Comparison of ENCODE assay signal across 30 mouse cellular contexts in the genomic region with DNA sequence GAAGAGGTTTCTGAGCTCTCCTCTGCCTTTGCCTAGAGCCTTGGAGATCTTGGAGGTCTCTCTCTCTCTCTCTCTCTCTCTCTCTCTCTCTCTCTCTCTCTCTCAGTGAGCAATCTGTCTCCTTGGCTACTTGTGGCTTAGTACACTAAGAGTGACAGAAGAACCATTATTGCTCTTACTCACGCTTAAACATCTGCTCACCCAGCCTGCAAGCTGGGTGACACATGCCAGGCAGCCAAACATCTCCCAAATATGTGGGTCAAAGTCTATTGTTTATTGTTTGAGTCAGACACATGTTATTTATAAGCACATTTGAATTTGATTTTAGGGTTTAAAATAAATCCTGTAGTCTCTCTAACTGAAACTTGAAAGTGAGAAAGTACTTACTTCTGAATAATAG.
DNase-seq lines count a peak whose midpoint lies in the region; ATAC-seq and TF ChIP-seq lines count a peak whose summit lies in the region.
"Had no signal": no experiment of that assay in that cellular context is flagged by ENCODE, and none has a peak within 500 bp of the region (broad histone marks: within the 10 kb centered on the region; RNA-seq: fewer than 3 reads in every experiment).

No protein-coding gene starts in this region.

- no peak overlapping the region for H3K4me2 ChIP-seq in forebrain, embryonic 14.5 days (ENCODE audit: low read length)
- no peak overlapping the region for H3K4me2 ChIP-seq in midbrain, embryonic 15.5 days
- H3K4me2 ChIP-seq in forebrain, embryonic 16.5 days (ENCODE audit: low read length) = no peak overlapping the region
- H3K4me2 ChIP-seq: heart, embryonic 13.5 days; hindbrain, embryonic 14.5 days; kidney, embryonic 15.5 days; lung, embryonic 14.5 days; neural tube, embryonic 13.5 days had no signal

- no peak for ATAC-seq in forebrain, embryonic 14.5 days
- ATAC-seq in midbrain, embryonic 15.5 days (replicated peaks) = no peak
- ATAC-seq in forebrain, embryonic 16.5 days = no peak
- ATAC-seq: forebrain, postnatal 0 days; inflammation-experienced regulatory T-cells, adult 6 months had no signal

- H3K9ac ChIP-seq in forebrain, embryonic 14.5 days (ENCODE audit: low read length) = no peak overlapping the region
- H3K9ac ChIP-seq in midbrain, embryonic 15.5 days = no peak overlapping the region
- no peak overlapping the region for H3K9ac ChIP-seq in forebrain, embryonic 16.5 days (replicated peaks; ENCODE audit: low read depth, low read length)
- H3K9ac ChIP-seq: forebrain, postnatal 0 days; heart, embryonic 13.5 days; hindbrain, embryonic 14.5 days; kidney, embryonic 15.5 days; liver, embryonic 14.5 days; lung, embryonic 14.5 days; neural tube, embryonic 13.5 days had no signal

- H3K79me2 ChIP-seq in C2C12 (ENCODE audit: control insufficient read depth, insufficient read depth) = no peaks in the 10 kb centered on the region

- WGBS in forebrain, embryonic 14.5 days = 75% methylated on average over 1 of the region's 1 CpGs
- WGBS in midbrain, embryonic 15.5 days = 67% methylated on average over 1 of the region's 1 CpGs
- WGBS in forebrain, embryonic 16.5 days = 40% methylated on average over 1 of the region's 1 CpGs

- DNase-seq in layer of hippocampus, adult 2 months (ENCODE audit: low spot score in 2 of 2) = peak in 1 of 2 experiments; percentile 15
- DNase-seq in layer of hippocampus, postnatal 25 days (ENCODE audit: extremely low spot score in 1 of 2, low spot score in 1 of 2) = no peak
- peak; percentile 40 for DNase-seq in brain, adult 2 months (ENCODE audit: low read depth, low spot score)
- peak; percentile 54 for DNase-seq in retina, postnatal 1 day
- no peak for DNase-seq in forebrain, embryonic 14.5 days (ENCODE audit: low spot score)
- DNase-seq: B cell, adult 2 months; cerebellum, adult 9-10 months; cerebellum, postnatal 36 days; forebrain, postnatal 0 days; gastrocnemius, postnatal 10 days; heart, postnatal 10 days; kidney, adult 11 months; kidney, postnatal 25 days; liver; lung, embryonic 14.5 days; lung, postnatal 14 days; spleen, adult 18-20 months; thymus, adult 18-20 months; thymus, postnatal 25 days had no signal

- H3K27me3 ChIP-seq in C2C12 (ENCODE audit: control insufficient read depth, insufficient read depth, insufficient read length) = no peaks in the 10 kb centered on the region
- H3K27me3 ChIP-seq in forebrain, embryonic 14.5 days (replicated peaks; ENCODE audit: control insufficient read depth, insufficient read depth, low read length) = no peaks in the 10 kb centered on the region
- H3K27me3 ChIP-seq in midbrain, embryonic 15.5 days (replicated peaks) = no peaks in the 10 kb centered on the region
- H3K27me3 ChIP-seq in forebrain, embryonic 16.5 days (replicated peaks; ENCODE audit: control insufficient read depth, insufficient read depth, low read length) = no peaks in the 10 kb centered on the region
- H3K27me3 ChIP-seq: CH12.LX; heart, embryonic 13.5 days; kidney, embryonic 15.5 days; neural tube, embryonic 13.5 days had no signal

- no peaks in the 10 kb centered on the region for H3K79me3 ChIP-seq in C2C12 (ENCODE audit: low read depth)

- TF ChIP-seq CTCF in layer of hippocampus, adult 2 months (conservative IDR thresholded peaks at IDR 0.05) = no peak
- TF ChIP-seq CTCF in C2C12 (IDR thresholded peaks at IDR 0.05; ENCODE audit: control insufficient read depth, insufficient read depth, insufficient read length) = no peak

- 0 out of 2 replicates have a peak overlapping the region, but pooled peaks have one; percentile 10 for H3K27ac ChIP-seq in layer of hippocampus, adult 2 months
- no peak overlapping the region for H3K27ac ChIP-seq in forebrain, embryonic 14.5 days (ENCODE audit: low read depth, low read length)
- no peak overlapping the region for H3K27ac ChIP-seq in midbrain, embryonic 15.5 days
- no peak overlapping the region for H3K27ac ChIP-seq in forebrain, embryonic 16.5 days (ENCODE audit: low read length)
- H3K27ac ChIP-seq: heart, embryonic 13.5 days; hindbrain, embryonic 14.5 days; kidney, embryonic 15.5 days; liver, embryonic 14.5 days; midbrain, embryonic 10.5 days; neural tube, embryonic 13.5 days had no signal

- H3K4me3 ChIP-seq in layer of hippocampus, adult 2 months = no peak overlapping the region
- no peak overlapping the region for H3K4me3 ChIP-seq in C2C12 (ENCODE audit: insufficient read depth, poor library complexity, severe bottlenecking)
- no peak overlapping the region for H3K4me3 ChIP-seq in forebrain, embryonic 14.5 days (ENCODE audit: low read depth, low read length)
- no peak overlapping the region for H3K4me3 ChIP-seq in midbrain, embryonic 15.5 days
- H3K4me3 ChIP-seq in forebrain, embryonic 16.5 days (replicated peaks; ENCODE audit: low read length) = no peak overlapping the region
- H3K4me3 ChIP-seq: heart, embryonic 13.5 days; kidney, embryonic 15.5 days; midbrain, embryonic 10.5 days; neural tube, embryonic 13.5 days had no signal

- H3K36me3 ChIP-seq in C2C12 (ENCODE audit: control insufficient read depth, insufficient read depth) = no peaks in the 10 kb centered on the region
- no peaks in the 10 kb centered on the region for H3K36me3 ChIP-seq in forebrain, embryonic 14.5 days (ENCODE audit: control insufficient read depth, insufficient read depth, low read length)
- no peaks in the 10 kb centered on the region for H3K36me3 ChIP-seq in midbrain, embryonic 15.5 days (replicated peaks)
- H3K36me3 ChIP-seq in forebrain, embryonic 16.5 days (ENCODE audit: control insufficient read depth, insufficient read depth) = no peaks in the 10 kb centered on the region
- H3K36me3 ChIP-seq: heart, embryonic 13.5 days; kidney, embryonic 15.5 days; midbrain, embryonic 10.5 days; neural tube, embryonic 13.5 days had no signal

- no peak overlapping the region for H3ac ChIP-seq in C2C12 (ENCODE audit: control insufficient read depth, insufficient read length, low read depth)

- H3K4me1 ChIP-seq in forebrain, embryonic 14.5 days (ENCODE audit: control insufficient read depth, insufficient read depth, low read length) = no peaks in the 10 kb centered on the region
- no peaks in the 10 kb centered on the region for H3K4me1 ChIP-seq in midbrain, embryonic 15.5 days
- H3K4me1 ChIP-seq in forebrain, embryonic 16.5 days (replicated peaks; ENCODE audit: control insufficient read depth, insufficient read depth, low read length) = 0 out of 2 replicates have a peak, but pooled peaks cover 2% of the 10 kb centered on the region
- H3K4me1 ChIP-seq: kidney, embryonic 15.5 days; midbrain, embryonic 10.5 days; neural tube, embryonic 13.5 days had no signal

- H3K9me3 ChIP-seq in forebrain, embryonic 14.5 days (replicated peaks; ENCODE audit: control insufficient read depth, low read length) = no peaks in the 10 kb centered on the region
- H3K9me3 ChIP-seq in midbrain, embryonic 15.5 days = no peaks in the 10 kb centered on the region
- H3K9me3 ChIP-seq in forebrain, embryonic 16.5 days (ENCODE audit: control insufficient read depth, low read length) = no peaks in the 10 kb centered on the region
- H3K9me3 ChIP-seq: heart, embryonic 13.5 days; kidney, embryonic 15.5 days; midbrain, embryonic 10.5 days; neural tube, embryonic 13.5 days had no signal

TF ChIP-seq in C2C12, 6 proteins besides CTCF, POLR2A, EP300 and RAD21:
- TF ChIP-seq MYOG (IDR thresholded peaks at IDR 0.05; ENCODE audit: control insufficient read depth, extremely low read depth, insufficient read length) (no peak), USF1 (IDR thresholded peaks at IDR 0.05; ENCODE audit: low read depth) (no peak), FOSL1 (IDR thresholded peaks at IDR 0.05; ENCODE audit: insufficient read depth, low read length, poor library complexity, severe bottlenecking) (no peak), MYOD1 (IDR thresholded peaks at IDR 0.05; ENCODE audit: control insufficient read depth, insufficient read length, low read depth) (peak; percentile 73), MAX (IDR thresholded peaks at IDR 0.05) (peak; percentile 71), CEBPB (IDR thresholded peaks at IDR 0.05; ENCODE audit: low read depth) (no peak)
TF ChIP-seq in C2C12: peak in this region for 2.

Comparison
In these comparisons a context has a peak if more than half of its experiments do, and no peak if none do; other contexts are left out.
1. DNase-seq: peak in brain, adult 2 months (single experiment) and retina, postnatal 1 day (single experiment); none in layer of hippocampus, postnatal 25 days (0 of 2) and forebrain, embryonic 14.5 days (single experiment).